Mouse (Mus musculus): ENCODE measurements around the gene Sirt1.

- no peak for TF ChIP-seq CTCF (IDR thresholded peaks at IDR 0.05 in 2 of 3, conservative IDR thresholded peaks at IDR 0.05 in 1 of 3; ENCODE audit: control insufficient read depth in 1 of 3, insufficient read depth in 1 of 3, low read depth in 2 of 3, low read length in 3 of 3, poor library complexity in 1 of 3, severe bottlenecking in 1 of 3)
- no peak for TF ChIP-seq POLR2AphosphoS5 (IDR thresholded peaks at IDR 0.05; ENCODE audit: borderline replicate concordance, low read depth, low read length)
- no peak for TF ChIP-seq EP300 (IDR thresholded peaks at IDR 0.05; ENCODE audit: low read depth in 1 of 2, low read length in 2 of 2)
- no peak for TF ChIP-seq GATA1 (IDR thresholded peaks at IDR 0.05; ENCODE audit: low read depth, low read length)
- no peak for TF ChIP-seq POLR2A (IDR thresholded peaks at IDR 0.05; ENCODE audit: control insufficient read depth in 1 of 2, insufficient read depth in 1 of 2, low read depth in 1 of 2, low read length in 2 of 2, poor library complexity in 1 of 2)
- TF ChIP-seq ZC3H11A (IDR thresholded peaks at IDR 0.05; ENCODE audit: low read depth, low read length) = no peak
- no peak for TF ChIP-seq NRF1 (IDR thresholded peaks at IDR 0.05; ENCODE audit: insufficient read depth, low read depth, low read length, poor library complexity, severe bottlenecking)
These were observed 14.1 kb downstream of the Sirt1 start for GRCm38 (mm10) chr10:63367386-63367785.
